Mouse (Mus musculus): ENCODE measurements at regions not wholly inside any gene's neighbourhood (a gene's known extent, or its start where the extent isn't known, plus 50 kb on each side); places are given as distances from the start of the nearest gene placed in this dataset.
"Not testable (repeated sequence)": the region's sequence is repeated elsewhere in the genome, so short reads cannot be mapped to it uniquely, and the experiment has no call there.

DNA sequence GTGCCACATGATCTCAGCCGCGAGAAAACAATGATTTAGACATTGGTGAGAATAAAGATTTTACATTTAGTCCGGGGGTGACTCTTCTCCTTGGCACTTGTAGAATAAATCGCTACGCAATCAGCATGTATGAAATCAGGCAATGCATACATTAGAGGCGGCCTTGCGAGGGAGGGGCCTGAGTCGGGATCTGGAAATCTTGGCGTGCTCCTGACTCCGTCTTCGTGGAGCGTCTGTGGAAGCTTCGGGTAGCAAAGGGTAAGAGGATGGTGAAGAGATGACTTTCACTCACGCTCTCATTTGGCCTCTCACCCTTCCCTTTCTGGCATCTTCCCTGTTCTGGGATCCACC is 167.1 kb downstream of the Nkx6-1 start:
- DNase-seq (ENCODE audit: low spot score): no peak

DNA sequence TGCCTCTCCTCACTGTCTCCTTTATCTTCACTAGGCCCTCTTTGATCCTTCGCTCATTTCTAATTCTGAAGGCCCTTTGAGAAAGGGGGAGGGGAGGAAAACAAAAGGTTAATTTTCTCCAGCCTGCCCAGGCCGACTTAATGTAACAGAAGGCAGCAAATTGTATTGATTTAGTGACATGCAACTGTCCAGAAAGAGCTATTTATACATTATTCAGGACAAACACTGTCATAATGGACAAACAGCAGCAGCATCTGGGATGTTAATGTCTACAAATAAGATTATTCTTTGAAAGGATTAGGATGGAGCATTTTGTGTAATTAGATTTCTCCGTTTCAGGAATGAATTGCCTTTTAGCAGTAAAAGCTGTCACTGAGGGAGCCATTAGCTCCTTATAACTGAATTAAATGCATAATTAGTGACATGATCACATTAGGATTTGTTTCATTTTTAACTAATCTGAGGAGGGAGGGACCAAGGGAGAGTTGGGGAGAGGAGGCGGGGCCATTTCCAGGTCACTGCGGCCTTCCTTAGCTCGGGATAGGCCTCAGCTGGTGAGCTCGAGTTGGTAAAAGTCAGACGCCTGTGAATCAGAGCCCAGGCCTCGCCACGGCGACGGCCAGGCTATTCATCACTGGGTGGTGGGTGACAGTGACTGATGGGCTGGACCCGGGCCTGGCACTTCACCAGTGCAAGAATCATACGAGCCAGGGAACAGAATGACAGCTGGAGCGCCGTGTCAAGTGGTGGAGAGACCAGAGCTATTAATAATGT is 167.7 kb downstream of the Nkx6-1 start:
- DNase-seq (ENCODE audit: low spot score): no peak

DNA sequence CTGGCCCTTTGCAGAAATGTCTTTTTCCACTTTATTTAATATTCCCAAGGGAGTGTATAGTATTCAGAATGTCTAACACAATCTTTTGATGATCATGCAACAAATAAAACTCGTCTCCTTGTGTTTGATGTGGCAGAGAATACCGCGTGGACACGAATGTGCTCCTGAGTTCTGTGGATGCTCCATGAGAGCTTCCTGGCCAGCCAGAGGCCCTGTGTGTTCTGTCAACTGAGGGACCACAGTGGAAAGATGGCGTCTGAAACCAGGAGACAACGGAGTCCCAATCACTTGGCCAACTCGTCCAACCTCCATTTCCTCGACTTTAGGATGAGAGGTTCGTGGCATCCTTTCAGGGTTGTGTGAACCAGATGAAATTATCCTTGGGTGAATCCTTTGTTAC is 168.6 kb downstream of the Nkx6-1 start:
- no peak for DNase-seq (ENCODE audit: low spot score)

DNA sequence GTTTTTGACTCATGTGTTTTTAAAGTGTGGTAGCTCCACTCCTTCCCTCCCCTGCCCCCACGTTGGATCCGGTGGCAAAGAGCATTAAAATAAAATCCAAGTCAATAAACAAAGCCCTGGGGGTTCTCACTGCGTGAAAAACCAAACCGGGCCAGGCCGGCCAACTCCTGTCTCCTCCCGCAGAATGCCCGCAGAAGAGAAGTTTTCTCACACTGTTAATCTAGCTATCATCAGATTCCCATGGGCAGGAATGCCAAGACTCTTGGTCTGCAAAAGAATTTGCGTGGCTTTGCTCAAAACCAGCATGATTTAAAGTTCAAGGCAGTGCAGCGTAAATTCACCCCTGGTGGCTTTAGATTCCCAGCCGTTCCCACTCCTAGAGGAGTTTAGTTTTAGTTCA is 219.0 kb downstream of the Nkx6-1 start:
- no peak for DNase-seq (ENCODE audit: low spot score)

DNA sequence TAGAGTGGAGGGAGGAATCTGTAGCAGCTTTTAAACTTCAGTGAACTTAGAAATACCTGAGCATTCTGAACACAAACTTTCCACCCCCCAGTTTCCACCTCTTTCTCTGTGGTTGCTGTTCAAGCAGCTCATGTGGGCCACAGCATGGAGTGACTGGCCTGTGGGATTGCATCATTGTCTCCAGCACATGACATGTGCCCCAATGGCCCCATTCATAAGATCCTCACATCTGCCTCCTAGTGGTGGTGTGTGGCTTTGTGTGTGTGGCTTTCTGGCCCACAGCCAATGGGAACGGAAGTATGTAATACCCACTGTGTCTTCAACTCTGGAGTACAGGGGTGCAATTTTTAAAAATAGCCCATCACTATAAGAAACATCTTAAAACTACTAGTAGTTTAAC is 223.0 kb downstream of the Nkx6-1 start:
- no peak for DNase-seq (ENCODE audit: low spot score)

DNA sequence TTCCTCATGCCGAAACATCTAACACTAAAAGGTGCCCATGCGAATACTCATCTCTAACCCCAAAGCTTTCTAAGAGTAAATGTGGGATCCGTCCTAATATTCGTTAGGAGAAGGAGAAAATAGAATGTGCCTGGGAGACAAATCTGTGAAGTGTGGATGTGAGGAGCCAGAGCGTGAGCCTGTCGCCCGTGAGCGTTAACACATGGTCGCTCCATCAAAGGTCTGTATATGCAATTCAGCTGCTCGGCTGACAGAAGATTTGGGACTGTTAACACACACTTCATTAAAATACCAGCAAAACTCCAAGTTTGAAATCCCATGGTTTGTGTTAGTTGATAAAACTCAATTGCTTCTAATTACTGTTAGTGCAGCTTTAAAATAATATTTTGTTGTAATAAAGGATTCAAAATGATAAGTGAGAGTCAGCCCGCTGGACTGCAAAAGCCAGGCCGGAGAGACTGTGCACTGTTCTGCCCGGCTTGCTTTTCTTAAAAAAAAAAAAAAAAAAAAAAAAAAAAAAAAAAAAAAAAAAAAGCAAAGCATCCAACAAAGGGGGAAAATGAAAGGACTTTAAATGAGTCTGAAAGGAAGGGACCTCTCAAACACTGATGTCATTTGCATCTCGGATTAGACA is 227.0 kb downstream of the Nkx6-1 start:
- DNase-seq (ENCODE audit: low spot score): no peak

DNA sequence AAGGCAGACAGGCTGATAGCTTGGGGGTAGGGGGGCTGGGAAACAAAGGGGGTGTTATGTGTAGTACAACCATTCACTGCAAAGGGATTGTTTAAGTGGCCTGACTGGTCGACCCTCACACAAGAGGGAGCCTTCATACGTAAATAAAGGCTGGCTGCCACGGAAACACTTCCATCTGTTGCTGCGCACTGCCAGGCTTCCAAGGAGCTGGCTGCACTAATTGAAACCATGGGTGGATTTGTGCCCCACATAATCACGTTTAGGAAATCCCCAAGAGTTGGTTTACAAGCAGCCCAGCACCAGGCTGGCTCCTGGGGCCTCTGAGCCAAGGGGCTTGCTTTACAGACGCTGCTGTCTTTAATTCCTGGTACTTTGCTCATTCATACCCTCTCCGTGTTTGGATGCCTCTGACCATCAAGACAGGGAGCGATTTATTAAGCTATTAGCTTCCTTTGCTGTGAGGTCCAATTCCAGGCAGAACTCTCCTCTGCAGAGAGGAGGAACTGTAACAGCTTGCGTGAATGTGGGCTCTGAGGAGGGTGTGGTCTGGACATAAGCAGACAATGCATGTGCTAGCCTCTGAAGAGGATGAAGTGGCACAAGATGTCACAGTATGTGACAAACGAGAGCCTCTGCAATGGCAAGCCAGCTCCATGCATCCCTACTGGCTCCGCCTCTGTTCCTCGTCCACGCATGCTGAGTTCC is 238.6 kb downstream of the Nkx6-1 start:
- no peak for DNase-seq (ENCODE audit: low spot score)

DNA sequence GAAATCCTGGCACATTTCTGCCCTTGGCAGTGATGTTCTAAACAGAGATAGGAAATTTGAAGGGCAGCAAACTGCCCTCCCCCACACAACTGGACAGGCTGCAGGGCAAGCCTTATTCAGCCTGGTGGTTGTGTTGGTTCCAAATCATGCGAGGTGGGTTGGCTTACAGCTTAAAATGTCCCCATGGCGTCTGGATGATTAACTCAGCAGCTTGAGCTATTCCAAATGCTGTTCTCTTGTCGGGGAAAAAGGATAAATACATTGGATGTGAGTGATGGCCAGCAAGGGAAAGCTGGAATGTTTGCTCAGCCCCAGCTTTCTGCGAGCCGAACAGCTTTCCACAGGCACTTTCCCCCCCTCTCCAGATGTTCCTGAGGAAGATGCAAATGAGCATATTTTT is 280.5 kb downstream of the Nkx6-1 start:
- DNase-seq (ENCODE audit: low spot score): no peak

DNA sequence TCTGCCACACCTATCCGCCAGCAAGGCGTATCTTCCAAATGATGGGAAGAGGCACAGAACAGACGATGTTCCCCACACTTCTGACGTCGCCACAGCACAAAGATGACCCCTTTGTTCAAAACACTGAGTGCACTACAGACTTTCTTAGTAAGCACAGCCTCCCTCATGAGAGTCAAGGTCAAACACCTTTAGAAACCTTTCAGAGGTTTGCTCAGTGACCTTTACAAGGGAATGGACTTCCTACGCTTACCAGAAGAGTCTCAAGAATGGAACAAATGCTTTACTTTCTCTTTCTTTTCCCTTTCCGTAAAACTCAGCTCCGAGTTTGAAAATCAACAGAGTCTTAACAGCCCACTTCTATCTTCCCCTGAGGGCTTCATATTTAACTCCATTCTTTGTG is 283.4 kb downstream of the Nkx6-1 start:
- no peak for DNase-seq (ENCODE audit: low spot score)

DNA sequence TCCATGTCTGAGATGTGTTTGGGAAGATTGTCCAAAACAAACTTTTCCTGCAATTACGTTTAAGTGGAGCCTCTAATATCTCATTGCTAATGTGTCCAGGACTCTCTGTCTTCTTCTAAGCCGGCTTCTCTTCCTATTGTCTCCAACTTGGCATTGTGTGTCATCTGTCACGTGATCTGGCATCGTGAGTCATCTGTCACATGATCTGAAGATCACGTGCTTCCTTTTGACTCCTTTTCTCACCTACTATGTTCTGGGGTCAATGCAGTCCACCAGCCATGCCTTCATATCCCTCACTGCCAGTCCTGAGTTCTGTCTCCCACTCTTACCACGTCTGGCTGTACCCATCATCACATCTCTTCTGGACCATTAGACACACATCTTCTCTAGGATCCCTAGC is 288.1 kb downstream of the Nkx6-1 start:
- DNase-seq (ENCODE audit: low spot score): no peak

DNA sequence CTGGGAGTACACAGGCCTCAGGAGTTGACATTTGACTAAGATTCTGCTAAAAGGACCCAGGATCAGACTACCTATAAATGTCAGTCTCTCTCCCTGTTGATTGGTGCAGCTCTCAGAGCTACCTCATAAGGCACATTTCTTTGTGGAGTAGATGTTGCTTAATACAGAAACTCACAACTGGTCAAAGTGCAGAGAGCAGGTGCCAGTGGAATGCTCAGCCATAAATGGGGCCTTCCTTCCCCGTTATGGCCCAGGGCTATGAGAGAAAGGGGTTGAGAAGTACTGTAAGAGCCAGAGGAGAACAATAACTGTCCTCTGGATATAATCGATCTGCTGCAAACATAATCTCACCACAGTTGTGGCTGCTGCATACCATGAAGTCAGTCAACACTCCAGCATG is 290.7 kb downstream of the Nkx6-1 start:
- DNase-seq (ENCODE audit: low spot score): no peak

DNA sequence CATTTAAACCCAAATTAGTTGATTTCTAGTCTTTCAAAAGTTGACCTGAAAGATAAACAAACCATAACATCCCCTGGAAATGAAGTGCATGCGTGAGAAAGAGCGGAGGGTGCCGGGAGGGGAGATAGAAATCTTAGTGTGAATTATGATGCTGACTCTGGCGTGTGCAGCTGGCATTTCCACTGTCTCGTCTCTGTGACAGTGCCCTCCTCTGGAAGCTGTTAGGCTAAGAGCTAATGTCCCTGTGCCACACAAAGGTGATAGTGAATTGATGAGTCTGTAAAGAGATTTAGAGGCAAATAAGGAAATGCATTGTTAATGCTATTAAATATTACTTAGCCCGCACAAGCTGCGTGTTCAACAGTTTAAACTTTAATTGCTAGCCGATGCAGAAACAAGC is 292.6 kb downstream of the Nkx6-1 start:
- no peak for DNase-seq (ENCODE audit: low spot score)

DNA sequence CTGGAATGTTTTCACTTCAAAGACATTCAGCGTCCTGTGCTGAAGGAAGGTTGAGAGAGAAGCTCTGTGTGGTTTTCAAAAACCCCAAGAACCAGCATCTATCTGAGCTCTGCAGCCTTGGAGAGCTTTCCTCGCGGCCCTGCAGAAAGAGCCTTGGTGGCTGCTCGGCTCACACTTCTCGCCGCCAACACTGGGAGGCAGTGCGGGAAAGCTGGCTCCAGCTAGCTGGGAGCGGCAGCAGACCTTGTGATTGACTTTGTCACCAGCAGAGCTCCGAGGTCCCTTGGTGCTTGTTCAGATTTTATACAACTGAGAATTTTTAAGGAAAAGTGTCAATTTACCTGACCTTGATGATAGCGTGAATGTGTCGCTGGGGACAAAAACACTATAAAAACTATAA is 299.4 kb downstream of the Nkx6-1 start:
- DNase-seq (ENCODE audit: low spot score): no peak

DNA sequence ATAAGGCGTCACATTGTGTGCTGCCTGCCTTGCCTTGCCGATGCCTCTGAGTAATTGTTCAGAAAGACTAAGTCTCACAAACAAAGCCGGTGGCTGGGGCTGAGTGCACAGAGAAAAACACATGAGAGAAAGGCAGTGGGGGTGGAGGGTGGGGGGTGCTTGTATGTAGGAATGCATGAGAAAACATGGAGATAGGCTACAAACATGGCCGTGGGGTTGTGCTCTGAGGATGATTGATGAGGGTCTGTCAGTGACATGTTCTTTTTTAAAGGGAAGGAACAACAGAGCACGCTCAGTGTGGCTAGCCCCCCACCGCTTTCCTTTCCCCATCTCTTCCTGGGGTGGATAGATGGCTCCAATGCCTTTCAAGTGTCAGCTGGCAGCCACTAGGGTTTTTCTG is 304.8 kb downstream of the Nkx6-1 start:
- DNase-seq (ENCODE audit: low spot score): no peak

DNA sequence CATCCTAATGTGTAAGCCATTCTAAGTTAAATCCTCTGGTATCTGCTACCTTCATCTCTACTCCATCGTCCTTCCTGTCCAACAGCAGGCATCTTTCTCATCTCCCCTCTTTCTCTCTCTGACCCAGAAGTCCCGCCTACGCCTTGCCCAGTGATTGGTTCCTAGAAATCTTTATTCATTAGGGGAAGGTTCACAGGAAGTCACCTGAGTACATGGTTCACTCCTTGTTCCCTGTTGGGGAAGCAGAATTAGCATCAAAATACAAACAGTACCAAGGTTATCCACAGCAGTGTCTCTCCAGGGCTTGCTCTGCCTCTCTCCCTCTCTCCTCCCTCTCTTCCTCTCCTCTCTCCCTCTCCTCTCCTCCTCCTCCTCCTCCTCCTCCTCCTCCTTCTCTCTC is 319.4 kb downstream of the Nkx6-1 start:
- no peak for DNase-seq (ENCODE audit: low spot score)

DNA sequence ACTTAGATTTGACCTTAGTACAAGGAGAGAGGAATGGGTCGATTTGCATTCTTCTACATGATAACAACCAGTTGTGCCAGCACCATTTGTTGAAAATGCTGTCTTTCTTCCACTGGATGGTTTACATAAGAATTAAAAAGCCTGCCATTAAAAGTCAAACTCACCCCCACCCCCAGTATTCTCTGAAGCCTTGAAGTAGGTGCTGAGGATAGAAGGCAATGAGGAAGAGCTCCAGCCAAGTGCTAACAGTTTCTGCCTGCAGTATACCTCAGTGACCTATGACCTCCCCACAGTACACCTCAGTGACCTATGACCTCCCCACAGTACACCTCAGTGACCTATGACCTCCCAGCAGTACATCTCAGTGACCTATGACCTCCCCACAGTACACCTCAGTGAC is 328.4 kb downstream of the Nkx6-1 start:
- not testable (repeated sequence) for DNase-seq (ENCODE audit: low spot score)

DNA sequence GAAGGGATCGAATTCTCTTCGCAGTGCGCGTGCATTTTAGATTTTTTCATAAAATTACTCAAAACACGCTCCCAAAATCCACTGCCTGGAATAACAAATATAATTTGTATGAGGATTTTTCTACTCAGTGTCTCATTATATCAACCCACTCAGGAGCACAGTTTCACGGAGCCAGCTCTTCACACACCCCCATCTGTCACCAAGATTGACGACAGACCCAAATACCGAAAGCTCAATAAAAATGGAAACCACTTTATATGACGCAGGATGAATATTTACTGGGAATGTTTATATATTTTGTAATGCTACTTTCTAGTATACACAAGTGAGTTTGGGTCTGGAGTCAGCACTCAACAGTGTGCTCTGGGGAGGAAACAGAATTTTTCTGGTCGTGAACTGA is 333.0 kb downstream of the Nkx6-1 start:
- no peak for DNase-seq (ENCODE audit: low spot score)

DNA sequence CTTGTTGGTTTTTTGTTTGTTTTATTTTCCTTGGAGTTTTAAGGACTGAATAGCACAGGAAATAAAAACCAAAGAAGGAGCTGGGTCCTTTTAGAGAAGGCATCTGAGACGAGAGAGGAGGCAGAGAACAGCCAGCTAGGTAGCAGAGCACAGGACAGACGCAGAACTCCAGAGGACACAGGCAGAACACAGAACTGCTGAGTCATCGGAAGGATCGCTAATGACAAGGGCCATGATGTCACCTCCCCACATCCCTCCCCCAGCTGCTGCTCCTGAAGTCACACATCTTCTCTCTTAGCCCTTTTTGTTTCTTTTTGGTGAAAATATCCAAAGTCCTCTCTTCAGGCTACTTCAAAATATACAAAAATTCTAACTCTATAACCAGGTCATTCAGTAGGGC is 338.7 kb downstream of the Nkx6-1 start:
- DNase-seq (ENCODE audit: low spot score): no peak

DNA sequence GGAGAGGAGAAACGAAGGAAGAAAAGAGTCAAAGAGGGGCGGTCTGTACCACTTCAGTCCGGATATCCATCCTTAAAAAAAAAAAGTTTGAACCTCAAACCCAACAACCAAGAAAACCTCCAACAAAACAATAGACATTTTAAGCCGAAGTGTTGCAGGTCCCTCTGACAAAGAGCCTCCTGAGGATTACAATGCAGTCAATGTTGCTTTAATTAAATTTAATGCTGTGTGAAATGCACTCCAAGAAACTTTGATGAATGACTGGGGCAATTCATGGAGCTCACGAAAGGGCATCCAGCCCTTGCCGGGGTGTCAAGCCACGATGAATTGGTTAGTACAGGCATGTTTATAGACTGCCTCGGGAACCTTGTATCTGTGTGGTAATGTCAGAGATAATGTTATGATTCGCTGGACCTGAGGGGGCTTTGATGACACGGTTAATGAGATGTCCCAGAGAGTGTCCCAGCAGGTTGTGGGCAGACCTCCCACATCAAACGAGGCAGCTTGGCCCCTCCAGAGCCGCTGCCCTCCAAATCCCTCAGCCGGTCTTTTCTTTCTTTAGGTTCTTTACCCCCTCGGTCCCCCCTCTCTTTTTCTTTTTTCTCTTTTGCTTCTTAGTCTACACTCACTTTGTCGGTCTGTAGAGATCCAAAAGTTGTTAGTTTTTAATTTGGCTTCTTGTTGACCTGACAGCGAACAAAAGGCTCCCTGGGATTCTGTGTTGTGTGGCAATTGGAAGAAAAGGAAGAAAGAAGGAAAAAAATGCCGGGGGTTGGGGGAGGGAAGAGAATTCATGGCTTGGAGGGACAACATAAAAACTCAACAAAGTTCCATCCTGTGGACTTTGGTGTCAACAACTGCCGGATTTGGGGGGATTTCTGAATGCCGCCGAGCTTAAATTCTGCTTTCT is 341.5 kb downstream of the Nkx6-1 start:
- no peak for DNase-seq (ENCODE audit: low spot score)

DNA sequence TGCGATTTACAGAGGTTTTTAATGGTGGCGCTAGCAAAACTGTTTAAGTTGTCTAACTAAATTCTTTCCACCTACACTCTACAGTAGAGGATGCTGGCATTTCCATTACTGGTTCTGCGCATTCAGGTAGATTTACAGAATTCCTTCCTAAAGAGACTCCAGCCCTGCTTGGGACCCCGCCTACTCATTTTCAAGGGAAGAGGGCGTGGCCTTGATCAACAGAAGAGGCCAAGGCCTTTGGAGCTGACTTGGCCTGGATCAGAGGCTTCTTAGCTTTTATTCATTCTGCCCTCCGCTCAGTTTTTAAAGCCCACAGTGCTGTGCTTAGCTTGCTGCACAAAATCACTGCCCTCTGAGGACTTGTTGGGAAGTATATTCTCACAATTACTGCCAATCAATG is 364.8 kb downstream of the Nkx6-1 start:
- DNase-seq (ENCODE audit: low spot score): no peak

DNA sequence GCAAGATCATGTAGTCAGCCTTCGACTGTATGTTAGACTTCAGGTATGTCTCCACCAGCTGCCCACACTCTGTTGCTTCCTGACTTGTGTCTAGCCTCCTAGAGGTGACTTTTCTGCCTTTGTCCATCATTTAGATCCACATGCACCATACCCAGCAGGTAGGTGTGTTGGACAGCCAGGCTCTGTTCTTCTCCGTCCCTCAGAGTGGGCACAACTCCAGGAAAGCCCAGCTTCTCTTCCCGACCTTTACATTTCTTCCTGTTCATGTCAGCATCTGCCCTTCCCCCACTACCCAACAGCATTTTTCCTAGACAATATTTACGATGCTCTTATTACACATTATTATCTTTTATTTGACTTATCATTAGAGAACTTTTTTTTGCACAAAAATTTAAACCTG is 366.4 kb downstream of the Nkx6-1 start:
- no peak for DNase-seq (ENCODE audit: low spot score)

DNA sequence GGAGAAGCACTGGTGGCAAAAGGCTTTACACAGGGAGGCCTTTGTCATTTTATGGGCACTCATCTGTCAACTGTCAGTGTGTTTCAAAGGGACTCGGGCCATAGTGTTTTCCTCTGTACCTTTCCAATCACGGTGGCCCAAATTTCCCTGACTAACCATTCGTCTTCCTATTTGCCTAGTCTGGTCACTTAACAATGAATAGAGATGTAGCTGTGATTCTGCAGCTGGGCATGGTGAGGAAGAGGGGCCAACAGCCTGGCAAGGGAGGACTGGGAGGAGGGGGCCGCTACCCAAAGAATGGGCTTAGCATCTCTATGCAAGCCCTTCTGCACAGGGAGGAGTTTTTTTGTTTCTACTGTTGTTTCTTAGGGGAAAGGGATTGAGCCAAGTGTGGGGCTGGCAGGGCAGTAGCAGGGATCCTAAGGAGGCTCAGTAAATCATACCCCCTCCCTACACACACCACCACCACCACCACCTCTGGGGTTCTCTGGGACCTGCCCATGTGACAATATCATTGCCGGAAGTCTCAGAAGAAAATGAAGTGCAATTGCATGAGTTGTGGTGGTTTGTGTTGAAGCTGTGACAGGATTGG is 367.2 kb downstream of the Nkx6-1 start:
- no peak for DNase-seq (ENCODE audit: low spot score)

All from heart, adult 8-10 months (tissue).